9 mouse cellular contexts compared by ENCODE assay signal in the genomic region with DNA sequence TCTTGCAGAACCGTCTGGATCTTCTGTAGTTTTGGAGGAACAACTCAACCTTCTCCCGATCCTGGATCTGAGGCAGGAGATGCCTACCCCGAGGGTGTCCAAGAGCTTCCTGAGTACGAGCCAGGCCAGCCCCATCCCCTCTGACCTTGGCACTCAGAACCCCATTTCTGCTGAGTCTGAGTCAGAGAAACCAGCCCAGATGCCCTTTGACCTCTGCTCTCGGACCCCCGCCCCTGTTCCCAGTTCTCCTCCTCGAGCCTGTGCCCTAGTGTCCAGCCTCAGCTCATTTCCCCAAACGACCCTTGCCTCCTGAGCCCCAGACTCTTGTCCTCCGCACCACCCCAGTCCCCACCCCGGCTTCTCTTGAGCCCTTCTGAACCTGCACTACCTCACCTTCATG. TPM values are rescaled to one million over a fixed set of nuclear protein-coding genes. Genes with fewer than 3 reads are reported as not detected.
DNase-seq lines count a peak whose midpoint lies in the region; ATAC-seq and TF ChIP-seq lines count a peak whose summit lies in the region.
"Had no signal": no experiment of that assay in that cellular context is flagged by ENCODE, and none has a peak within 500 bp of the region (broad histone marks: within the 10 kb centered on the region; RNA-seq: fewer than 3 reads in every experiment).

No protein-coding gene starts in this region.

- H3K27me3 ChIP-seq in heart, embryonic 11.5 days (ENCODE audit: control insufficient read depth, insufficient read depth, low read length), result no peaks in the 10 kb centered on the region; the same call in 1 of the 2 replicates
- no peaks in the 10 kb centered on the region for H3K27me3 ChIP-seq in intestine, embryonic 16.5 days (replicated peaks; ENCODE audit: control insufficient read depth, insufficient read depth, low read length)
- no peaks in the 10 kb centered on the region for H3K27me3 ChIP-seq in midbrain, embryonic 12.5 days

- TF ChIP-seq POLR2A in bone marrow macrophage, adult 2 months (IDR thresholded peaks at IDR 0.05; ENCODE audit: borderline replicate concordance, low read depth, low read length), result no peak

- H3K36me3 ChIP-seq in heart, embryonic 11.5 days (ENCODE audit: control insufficient read depth, insufficient read depth, low read length), result peaks cover 2% of the 10 kb centered on the region; the same call in 1 of the 2 replicates
- H3K36me3 ChIP-seq in intestine, embryonic 16.5 days (ENCODE audit: control insufficient read depth, insufficient read depth, low read length), result 0 out of 2 replicates have a peak, but pooled peaks cover 6% of the 10 kb centered on the region
- peaks cover 41% of the 10 kb centered on the region for H3K36me3 ChIP-seq in midbrain, embryonic 12.5 days

- H3K4me3 ChIP-seq in heart, embryonic 11.5 days (ENCODE audit: low read depth, low read length), result peak overlapping the region; percentile 77
- H3K4me3 ChIP-seq in bone marrow macrophage, adult 2 months (ENCODE audit: insufficient read depth, low read length), result peak overlapping the region; percentile 86
- peak overlapping the region; percentile 73 for H3K4me3 ChIP-seq in intestine, embryonic 16.5 days (ENCODE audit: low read length)
- peak overlapping the region; percentile 71 for H3K4me3 ChIP-seq in midbrain, embryonic 12.5 days

- 0 out of 2 replicates have a peak, but pooled peaks cover 4% of the 10 kb centered on the region for H3K4me1 ChIP-seq in heart, embryonic 11.5 days (ENCODE audit: control insufficient read depth, insufficient read depth, low read length)
- H3K4me1 ChIP-seq in bone marrow macrophage, adult 2 months (ENCODE audit: control insufficient read depth, insufficient read depth, low read length), result no peaks in the 10 kb centered on the region
- H3K4me1 ChIP-seq in intestine, embryonic 16.5 days (ENCODE audit: control insufficient read depth, insufficient read depth, low read length), result no peaks in the 10 kb centered on the region; the same call in 1 of the 2 replicates
- peaks cover 9% of the 10 kb centered on the region for H3K4me1 ChIP-seq in midbrain, embryonic 12.5 days

- H3K27ac ChIP-seq in heart, embryonic 11.5 days (ENCODE audit: low read depth, low read length), result no peak overlapping the region
- H3K27ac ChIP-seq in bone marrow macrophage, adult 2 months (ENCODE audit: insufficient read depth, low read depth, low read length), result no peak overlapping the region
- H3K27ac ChIP-seq in intestine, embryonic 16.5 days (ENCODE audit: low read length), result no peak overlapping the region
- H3K27ac ChIP-seq in midbrain, embryonic 12.5 days (replicated peaks), result no peak overlapping the region

- H3K9ac ChIP-seq in heart, embryonic 11.5 days (ENCODE audit: low read depth, low read length), result peak overlapping the region; percentile 85
- H3K9ac ChIP-seq in intestine, embryonic 16.5 days (ENCODE audit: low read depth, low read length), result peak overlapping the region; percentile 83
- peak overlapping the region; percentile 80 for H3K9ac ChIP-seq in midbrain, embryonic 12.5 days (replicated peaks)

- peak; percentile 19; the same call in 1 of the 2 replicates for ATAC-seq in heart, embryonic 11.5 days (replicated peaks; ENCODE audit: insufficient number of reproducible peaks, low FRiP score, low TSS enrichment)
- ATAC-seq in intestine, embryonic 16.5 days, result no peak
- 0 out of 2 replicates have a peak, but pooled peaks have one; percentile 3 for ATAC-seq in midbrain, embryonic 12.5 days (ENCODE audit: low FRiP score, low read depth)

- 37% methylated on average over 10 of the region's 10 CpGs for WGBS in heart, embryonic 11.5 days (ENCODE audit: insufficient replicate concordance)
- 34% methylated on average over 10 of the region's 10 CpGs for WGBS in intestine, embryonic 16.5 days
- WGBS in midbrain, embryonic 12.5 days, result 34% methylated on average over 10 of the region's 10 CpGs

- no peak for TF ChIP-seq CTCF in bone marrow macrophage, adult 2 months (IDR thresholded peaks at IDR 0.05; ENCODE audit: low read depth, low read length)

- DNase-seq in heart, adult 11 months, result no peak
- no peak for DNase-seq in thymus, postnatal 10 days (ENCODE audit: low spot score in 2 of 2)
- DNase-seq in gastrocnemius, adult 18-20 months (ENCODE audit: low spot score), result no peak
- no peak for DNase-seq in gastrocnemius, adult 8-10 months (ENCODE audit: low spot score in 2 of 2)

- no peaks in the 10 kb centered on the region for H3K9me3 ChIP-seq in heart, embryonic 11.5 days (replicated peaks; ENCODE audit: control insufficient read depth, low read length)
- no peaks in the 10 kb centered on the region for H3K9me3 ChIP-seq in intestine, embryonic 16.5 days (ENCODE audit: control insufficient read depth, low read length)
- no peaks in the 10 kb centered on the region for H3K9me3 ChIP-seq in midbrain, embryonic 12.5 days

- peak overlapping the region; percentile 96 for H3K4me2 ChIP-seq in heart, embryonic 11.5 days
- H3K4me2 ChIP-seq in intestine, embryonic 16.5 days (ENCODE audit: low read depth, low read length), result peak overlapping the region; percentile 95
- peak overlapping the region; percentile 91 for H3K4me2 ChIP-seq in midbrain, embryonic 12.5 days (replicated peaks)

RNA-seq across cellular contexts. Expression of a gene that starts 1.2 kb away (rescaled TPM):
- polyA plus RNA-seq in heart, embryonic 11.5 days (2014; fragmentation: Nextera tagmentation; extraction: Ambion mirVana), result 2.4 and 3.3 TPM in 2 replicates
- 0.32 TPM in 1 of 2 replicates, not detected in the other for polyA plus RNA-seq in bone marrow macrophage, adult 2 months (2012; ENCODE audit: insufficient read depth, insufficient read length, missing spikeins)
- 1.7 and 2.4 TPM in 2 replicates for polyA plus RNA-seq in intestine, embryonic 16.5 days (2015; fragmentation: Nextera tagmentation; extraction: Ambion mirVana)
- 8.6 and 8.9 TPM in 2 replicates for polyA plus RNA-seq in midbrain, embryonic 12.5 days (2016; fragmentation: Nextera tagmentation; extraction: Ambion mirVana)
- under 1 TPM; 0.36 to 0.91 TPM for total RNA-seq in gastrocnemius, adult 18-20 months (2021)
- 1 to 10 TPM in 2 of 4 experiments, under 1 TPM in 1, not detected in 1; 0.83 to 1.2 (median 1.2) TPM for total RNA-seq in gastrocnemius, adult 8-10 months (2022)

RNA-seq across cellular contexts. Expression of a gene that starts 13.4 kb away (rescaled TPM):
- not detected in 2 replicates for polyA plus RNA-seq in heart, embryonic 11.5 days (2014; fragmentation: Nextera tagmentation; extraction: Ambion mirVana)
- not detected in 2 replicates for polyA plus RNA-seq in bone marrow macrophage, adult 2 months (2012; ENCODE audit: insufficient read depth, insufficient read length, missing spikeins)
- 0.05 and 0.06 TPM in 2 replicates for polyA plus RNA-seq in intestine, embryonic 16.5 days (2015; fragmentation: Nextera tagmentation; extraction: Ambion mirVana)
- not detected in 2 replicates for polyA plus RNA-seq in midbrain, embryonic 12.5 days (2016; fragmentation: Nextera tagmentation; extraction: Ambion mirVana)
- not detected for total RNA-seq in gastrocnemius, adult 18-20 months (2021)
- total RNA-seq in gastrocnemius, adult 8-10 months (2022), result not detected
- total RNA-seq: hematopoietic stem cell, adult 5-6 weeks had no signal

RNA-seq across cellular contexts. Expression of a gene that starts 45.6 kb away (rescaled TPM):
- polyA plus RNA-seq in heart, embryonic 11.5 days (2014; fragmentation: Nextera tagmentation; extraction: Ambion mirVana), result 29.5 and 35.7 TPM in 2 replicates
- 36.0 and 40.9 TPM in 2 replicates for polyA plus RNA-seq in bone marrow macrophage, adult 2 months (2012; ENCODE audit: insufficient read depth, insufficient read length, missing spikeins)
- 35.8 and 41.5 TPM in 2 replicates for polyA plus RNA-seq in intestine, embryonic 16.5 days (2015; fragmentation: Nextera tagmentation; extraction: Ambion mirVana)
- 53.2 and 55.5 TPM in 2 replicates for polyA plus RNA-seq in midbrain, embryonic 12.5 days (2016; fragmentation: Nextera tagmentation; extraction: Ambion mirVana)
- 1 to 10 TPM; 7.4 to 9.5 TPM for total RNA-seq in gastrocnemius, adult 18-20 months (2021)
- total RNA-seq in gastrocnemius, adult 8-10 months (2022), result 10 to 100 TPM in 2 of 4 experiments, 1 to 10 TPM in 2; 5.6 to 13.2 (median 9.8) TPM

RNA-seq across cellular contexts. Expression of a gene that starts 45.7 kb away (rescaled TPM):
- polyA plus RNA-seq in heart, embryonic 11.5 days (2014; fragmentation: Nextera tagmentation; extraction: Ambion mirVana), result 22.3 and 25.8 TPM in 2 replicates
- polyA plus RNA-seq in bone marrow macrophage, adult 2 months (2012; ENCODE audit: insufficient read depth, insufficient read length, missing spikeins), result 12.2 and 14.0 TPM in 2 replicates
- 16.5 and 19.3 TPM in 2 replicates for polyA plus RNA-seq in intestine, embryonic 16.5 days (2015; fragmentation: Nextera tagmentation; extraction: Ambion mirVana)
- 47.4 and 49.5 TPM in 2 replicates for polyA plus RNA-seq in midbrain, embryonic 12.5 days (2016; fragmentation: Nextera tagmentation; extraction: Ambion mirVana)
- 1 to 10 TPM; 5.5 to 7.0 TPM for total RNA-seq in gastrocnemius, adult 18-20 months (2021)
- 1 to 10 TPM; 5.8 to 8.3 (median 6.9) TPM for total RNA-seq in gastrocnemius, adult 8-10 months (2022)

RNA-seq across cellular contexts. Expression of a gene that starts 58.3 kb away (rescaled TPM):
- polyA plus RNA-seq in heart, embryonic 11.5 days (2014; fragmentation: Nextera tagmentation; extraction: Ambion mirVana), result 170 and 184 TPM in 2 replicates
- polyA plus RNA-seq in bone marrow macrophage, adult 2 months (2012; ENCODE audit: insufficient read depth, insufficient read length, missing spikeins), result 177 and 190 TPM in 2 replicates
- 268 and 281 TPM in 2 replicates for polyA plus RNA-seq in intestine, embryonic 16.5 days (2015; fragmentation: Nextera tagmentation; extraction: Ambion mirVana)
- polyA plus RNA-seq in midbrain, embryonic 12.5 days (2016; fragmentation: Nextera tagmentation; extraction: Ambion mirVana), result 220 and 236 TPM in 2 replicates
- 10 to 100 TPM; 52.9 to 53.0 TPM for total RNA-seq in gastrocnemius, adult 18-20 months (2021)
- 10 to 100 TPM; 42.5 to 54.4 (median 49.1) TPM for total RNA-seq in gastrocnemius, adult 8-10 months (2022)
